27 mouse cellular contexts compared by ENCODE assay signal in genomic region chr13:57444977-57445376, GRCm38 (mm10).
"Had no signal": no experiment of that assay in that cellular context is flagged by ENCODE, and none has a peak within 500 bp of the region (broad histone marks: within the 10 kb centered on the region; RNA-seq: fewer than 3 reads in every experiment).

No protein-coding gene starts in this region.

- H3K27me3 ChIP-seq: embryonic facial prominence, embryonic 13.5 days; embryonic facial prominence, embryonic 15.5 days; forebrain, embryonic 12.5 days; forebrain, embryonic 13.5 days; forebrain, embryonic 15.5 days had no signal

- H3K9me3 ChIP-seq: embryonic facial prominence, embryonic 10.5 days; embryonic facial prominence, embryonic 12.5 days; embryonic facial prominence, embryonic 13.5 days; embryonic facial prominence, embryonic 15.5 days; forebrain, embryonic 10.5 days; forebrain, embryonic 12.5 days; forebrain, embryonic 13.5 days; forebrain, embryonic 15.5 days had no signal

- ATAC-seq: forebrain, embryonic 13.5 days; forebrain, embryonic 14.5 days; forebrain, embryonic 15.5 days; forebrain, embryonic 16.5 days; forebrain, postnatal 0 days had no signal

- H3K9ac ChIP-seq: embryonic facial prominence, embryonic 12.5 days; embryonic facial prominence, embryonic 13.5 days; embryonic facial prominence, embryonic 15.5 days; forebrain, embryonic 12.5 days; forebrain, embryonic 13.5 days; forebrain, embryonic 15.5 days; forebrain, postnatal 0 days had no signal

- H3K27ac ChIP-seq: embryonic facial prominence, embryonic 10.5 days; embryonic facial prominence, embryonic 12.5 days; embryonic facial prominence, embryonic 13.5 days; embryonic facial prominence, embryonic 15.5 days; forebrain, embryonic 10.5 days; forebrain, embryonic 12.5 days; forebrain, embryonic 13.5 days; forebrain, embryonic 15.5 days; gastrocnemius, adult 2 months; heart, adult 2 months had no signal

- H3K36me3 ChIP-seq: embryonic facial prominence, embryonic 10.5 days; embryonic facial prominence, embryonic 12.5 days; embryonic facial prominence, embryonic 13.5 days; embryonic facial prominence, embryonic 15.5 days; forebrain, embryonic 10.5 days; forebrain, embryonic 12.5 days; forebrain, embryonic 15.5 days had no signal

- H3K4me3 ChIP-seq: embryonic facial prominence, embryonic 10.5 days; embryonic facial prominence, embryonic 12.5 days; embryonic facial prominence, embryonic 13.5 days; embryonic facial prominence, embryonic 15.5 days; erythroblast, embryonic 14.5 days; forebrain, embryonic 10.5 days; forebrain, embryonic 12.5 days; forebrain, embryonic 13.5 days; forebrain, embryonic 15.5 days; gastrocnemius, adult 2 months; heart, adult 2 months had no signal

- DNase-seq: cerebellum, adult 8-10 months; cerebellum, adult 9-10 months; cerebellum, adult 9-11 months; cerebellum, postnatal 10 days; cerebellum, postnatal 14 days; cerebellum, postnatal 25 days; cerebellum, postnatal 36 days; embryo, embryonic 11 days; forebrain, postnatal 0 days; gastrocnemius, adult 2 months; gastrocnemius, postnatal 10 days; gastrocnemius, postnatal 14 days; gastrocnemius, postnatal 25 days; gastrocnemius, postnatal 36 days; heart, adult 18-20 months; heart, adult 2 months had no signal

- H3K4me2 ChIP-seq: embryonic facial prominence, embryonic 12.5 days; embryonic facial prominence, embryonic 13.5 days; embryonic facial prominence, embryonic 15.5 days; forebrain, embryonic 12.5 days; forebrain, embryonic 13.5 days; forebrain, embryonic 15.5 days had no signal
